Mouse (Mus musculus) G1E (cell line): Measurements from ENCODE around the gene Fkbp2. TPM values are rescaled to one million over a fixed set of nuclear protein-coding genes. Genes with fewer than 3 reads are reported as not detected.

Experiments used
- ATAC-seq: 2 replicates; pipeline ENCODE4 v1.8.0; 2016; ENCODE audit warnings: mild to moderate bottlenecking; ENCODE audit not compliant: insufficient number of reproducible peaks, poor library complexity, low FRiP score, severe bottlenecking; ENCODE audit errors: extremely low read depth
- DNase-seq: peaks from one replicate; pipeline ENCODE4 v3.0.0; 2012; ENCODE audit warnings: low spot score
- H3K27me3 ChIP-seq: 2 replicates; pipeline ENCODE4 v1.6.1; 2012; ENCODE audit warnings: mild to moderate bottlenecking, low read length, inconsistent platforms; ENCODE audit not compliant: insufficient read depth
- H3K36me3 ChIP-seq: replicated peaks from 2 replicates; pipeline ENCODE3; 2012; ENCODE audit warnings: mild to moderate bottlenecking, inconsistent platforms
- H3K4me1 ChIP-seq: 2 replicates; pipeline ENCODE4 v1.6.1; 2012; ENCODE audit warnings: low read depth, low read length, inconsistent platforms, mixed read lengths; ENCODE audit not compliant: insufficient read depth
- H3K4me3 ChIP-seq: 2 replicates; pipeline ENCODE4 v1.5.1; 2012; ENCODE audit warnings: low read depth, mild to moderate bottlenecking, inconsistent platforms, low read length, moderate library complexity, mixed read lengths
- H3K9me3 ChIP-seq: replicated peaks from 2 replicates; pipeline ENCODE4 v1.6.1; 2012; ENCODE audit warnings: inconsistent platforms
- CTCF ChIP-seq: IDR thresholded peaks from 2 replicates; pipeline ENCODE4 v1.5.1; 2012; ENCODE audit warnings: low read depth, low read length, inconsistent platforms, mixed read lengths
- GATA1 ChIP-seq: IDR thresholded peaks from 2 replicates; pipeline ENCODE4 v1.6.1; 2012; ENCODE audit warnings: borderline replicate concordance, low read length, inconsistent platforms, mixed read lengths
- GATA2 ChIP-seq: IDR thresholded peaks from 2 replicates; pipeline ENCODE4 v1.6.1; 2012; ENCODE audit warnings: low read depth, low read length, inconsistent platforms, borderline replicate concordance
- POLR2AphosphoS5 ChIP-seq: IDR thresholded peaks from 2 replicates; pipeline ENCODE4 v1.6.1; 2012; ENCODE audit warnings: low read depth, low read length, inconsistent platforms; ENCODE audit not compliant: insufficient replicate concordance
- TAL1 ChIP-seq: conservative IDR thresholded peaks from 2 replicates; pipeline ENCODE4 v1.6.1; 2012; ENCODE audit warnings: low read depth, low read length, inconsistent platforms, mixed read lengths
- polyA plus RNA-seq: library from polyadenylated mRNA; stranded (reverse); fragments of >175 nt; gene quantifications from 2 replicates; pipeline ENCODE4 v1.2.3, GENCODE M21; 2012
- total RNA-seq, 2 experiments: library from RNA; stranded (forward) in 1 of 2; stranded (reverse) in 1 of 2; fragments of 200-1000 nt in 1 of 2; fragments of >200 nt in 1 of 2; fragmentation: Nextera tagmentation in 1 of 2; gene quantifications; 2 replicates each; pipeline ENCODE4 v1.2.3; 2014 to 2017

Fkbp2 gene
- total and polyA plus RNA-seq, 3 experiments: 72.0 to 170 (median 72.6) TPM

DNA sequence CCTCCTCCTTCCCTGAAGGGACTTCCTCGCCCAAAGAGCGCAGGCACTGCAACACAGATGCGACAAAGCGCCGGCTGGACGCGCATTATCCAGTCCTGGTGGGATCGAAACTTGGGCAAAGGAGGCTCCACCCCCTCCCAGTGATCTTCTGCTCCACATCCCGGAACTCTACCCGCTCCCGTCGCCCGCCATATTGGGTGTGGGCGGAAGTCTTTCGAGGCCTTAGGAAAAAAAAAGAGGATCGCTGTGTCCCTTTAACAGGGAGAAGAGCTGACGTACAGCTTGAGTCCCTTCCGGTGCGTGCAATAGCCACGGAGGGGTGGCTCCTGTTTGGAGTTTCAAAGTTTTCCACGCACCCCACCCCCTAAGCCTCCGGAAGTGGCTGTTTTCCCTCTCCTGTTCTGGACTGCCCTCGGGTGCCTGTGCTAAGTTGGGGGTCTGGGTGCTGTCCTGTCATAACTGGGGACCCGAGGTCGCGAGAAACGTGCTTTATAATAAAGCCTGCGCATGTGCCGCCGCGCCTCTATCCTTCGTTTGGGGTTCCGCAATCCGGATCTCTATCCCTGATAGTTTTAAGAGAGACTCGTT is 28.8 kb downstream of the Fkbp2 start:
- peak; percentile 71 for ATAC-seq
- peak overlapping the region; percentile 80 for H3K4me3 ChIP-seq
- H3K4me1 ChIP-seq: peaks cover 62% of the 10 kb centered on the region
- no peaks in the 10 kb centered on the region for H3K27me3 ChIP-seq
- H3K9me3 ChIP-seq: no peaks in the 10 kb centered on the region
- H3K36me3 ChIP-seq: peaks cover 72% of the 10 kb centered on the region
- TF ChIP-seq TAL1 (no peak), GATA2 (no peak), POLR2AphosphoS5 (no peak; the same call in 1 of the 2 replicates), CTCF (no peak), GATA1 (no peak)
- peak; percentile 85 for DNase-seq

DNA sequence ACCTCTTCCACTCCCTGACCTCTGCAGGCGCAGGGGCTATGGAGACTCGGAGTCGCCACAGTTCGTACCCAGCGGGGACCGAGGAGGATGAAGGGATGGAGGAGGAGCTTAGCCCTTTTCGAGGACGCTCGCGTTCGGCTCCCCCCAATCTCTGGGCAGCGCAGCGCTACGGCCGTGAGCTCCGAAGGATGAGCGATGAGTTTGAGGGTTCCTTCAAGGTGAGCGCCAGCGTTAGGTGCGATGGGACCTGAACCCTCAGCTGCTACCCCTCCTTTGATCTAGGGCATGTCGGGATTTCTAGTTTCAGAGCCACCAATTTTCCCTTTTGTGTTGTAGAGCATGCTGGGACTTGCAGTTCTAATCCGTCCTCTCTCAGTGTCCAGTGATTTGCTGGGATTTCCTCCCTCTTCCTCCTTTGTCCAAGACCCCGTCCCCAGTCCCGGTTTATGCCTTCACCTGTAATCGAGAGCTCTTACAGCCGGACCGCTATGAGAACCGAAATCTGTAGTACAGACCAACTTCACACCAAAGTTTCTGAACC is 29.6 kb downstream of the Fkbp2 start:
- peak overlapping the region; percentile 80 for H3K4me3 ChIP-seq
- ATAC-seq (no peak), DNase-seq (peak; percentile 26)
- peaks cover 69% of the 10 kb centered on the region for H3K4me1 ChIP-seq
- H3K9me3 ChIP-seq: no peaks in the 10 kb centered on the region
- peaks cover 72% of the 10 kb centered on the region for H3K36me3 ChIP-seq
- no peak for TF ChIP-seq CTCF
- no peak for TF ChIP-seq TAL1
- no peak for TF ChIP-seq GATA1
- TF ChIP-seq GATA2: no peak
- TF ChIP-seq POLR2AphosphoS5: no peak; the same call in 1 of the 2 replicates
- H3K27me3 ChIP-seq: no peaks in the 10 kb centered on the region

DNA sequence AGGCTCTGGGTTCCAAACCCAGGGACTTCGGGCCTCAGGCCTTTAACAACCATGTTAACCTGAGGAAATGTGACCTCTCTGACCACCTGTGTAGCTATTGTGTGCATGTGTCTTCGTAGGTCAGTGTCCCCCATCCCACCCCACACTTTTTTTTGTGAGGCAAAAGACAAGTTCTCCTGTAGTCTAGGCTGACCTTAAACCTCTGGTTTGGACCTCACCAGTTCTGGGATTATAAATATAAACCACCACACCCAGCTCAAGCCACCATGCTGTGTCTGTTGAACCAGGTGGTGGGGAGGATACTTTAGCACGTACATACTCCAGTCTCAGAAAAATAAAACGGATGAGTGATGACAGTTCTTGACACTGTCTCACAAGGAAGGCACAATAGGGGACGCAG is 30.4 kb downstream of the Fkbp2 start:
- DNase-seq (no peak), ATAC-seq (no peak)
- H3K36me3 ChIP-seq: peaks cover 72% of the 10 kb centered on the region
- H3K9me3 ChIP-seq: no peaks in the 10 kb centered on the region
- TF ChIP-seq TAL1 (no peak), CTCF (no peak), GATA2 (no peak), POLR2AphosphoS5 (no peak), GATA1 (no peak)
- no peak overlapping the region; the same call in 1 of the 2 replicates for H3K4me3 ChIP-seq
- H3K27me3 ChIP-seq: no peaks in the 10 kb centered on the region
- H3K4me1 ChIP-seq: peaks cover 69% of the 10 kb centered on the region

DNA sequence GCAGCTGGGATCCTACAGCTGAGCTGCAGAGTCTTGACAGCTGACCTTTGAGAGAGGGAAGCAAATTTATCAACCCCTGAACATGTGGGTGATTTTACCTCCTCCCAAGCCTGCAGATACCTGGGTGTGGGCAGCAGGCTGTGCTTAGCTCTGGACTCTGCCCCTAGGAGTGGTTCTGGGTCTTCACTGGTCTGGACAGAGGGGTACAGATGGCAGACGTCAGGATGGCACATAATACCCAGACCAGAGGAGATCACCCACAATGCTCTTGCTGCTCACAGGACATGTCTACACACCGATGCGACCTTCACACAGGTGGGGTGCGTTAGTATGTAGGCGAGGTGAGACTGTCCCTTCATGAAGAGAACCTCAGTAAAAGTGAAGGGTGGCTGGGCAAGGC is 30.8 kb downstream of the Fkbp2 start:
- ATAC-seq (no peak), DNase-seq (no peak)
- Histone ChIP-seq H3K9me3 (no peaks in the 10 kb centered on the region), H3K27me3 (no peaks in the 10 kb centered on the region), H3K4me3 (no peak overlapping the region), H3K36me3 (peaks cover 69% of the 10 kb centered on the region), H3K4me1 (peaks cover 69% of the 10 kb centered on the region)
- TF ChIP-seq GATA2: no peak
- TF ChIP-seq CTCF: no peak
- TF ChIP-seq GATA1: no peak
- TF ChIP-seq POLR2AphosphoS5: no peak
- TF ChIP-seq TAL1: no peak

DNA sequence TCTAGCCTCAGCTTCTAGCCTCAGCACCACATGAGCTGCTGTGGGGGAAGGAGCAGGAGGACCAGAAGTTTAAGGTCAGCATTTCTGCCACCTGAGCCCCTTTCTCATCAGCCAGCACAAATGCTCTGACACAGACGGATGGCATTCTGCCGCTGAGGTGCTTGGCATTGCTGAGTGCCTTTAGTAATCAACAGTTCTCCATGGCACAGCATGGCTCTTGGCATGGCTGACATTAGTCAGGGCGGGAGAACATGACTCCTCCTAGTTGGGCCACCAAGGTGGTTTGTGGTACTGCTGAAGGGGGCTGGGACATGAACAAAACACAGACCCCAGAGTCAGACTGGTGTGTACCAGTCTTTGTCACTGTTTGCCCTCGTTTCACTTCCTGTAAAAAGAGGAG is 32.1 kb downstream of the Fkbp2 start:
- no peak for ATAC-seq
- no peaks in the 10 kb centered on the region for H3K9me3 ChIP-seq
- DNase-seq: no peak
- H3K4me3 ChIP-seq: no peak overlapping the region
- peaks cover 63% of the 10 kb centered on the region for H3K36me3 ChIP-seq
- peaks cover 68% of the 10 kb centered on the region for H3K4me1 ChIP-seq
- H3K27me3 ChIP-seq: no peaks in the 10 kb centered on the region
- no peak for TF ChIP-seq TAL1
- no peak for TF ChIP-seq GATA2
- TF ChIP-seq CTCF: no peak
- TF ChIP-seq GATA1: no peak
- no peak for TF ChIP-seq POLR2AphosphoS5

DNA sequence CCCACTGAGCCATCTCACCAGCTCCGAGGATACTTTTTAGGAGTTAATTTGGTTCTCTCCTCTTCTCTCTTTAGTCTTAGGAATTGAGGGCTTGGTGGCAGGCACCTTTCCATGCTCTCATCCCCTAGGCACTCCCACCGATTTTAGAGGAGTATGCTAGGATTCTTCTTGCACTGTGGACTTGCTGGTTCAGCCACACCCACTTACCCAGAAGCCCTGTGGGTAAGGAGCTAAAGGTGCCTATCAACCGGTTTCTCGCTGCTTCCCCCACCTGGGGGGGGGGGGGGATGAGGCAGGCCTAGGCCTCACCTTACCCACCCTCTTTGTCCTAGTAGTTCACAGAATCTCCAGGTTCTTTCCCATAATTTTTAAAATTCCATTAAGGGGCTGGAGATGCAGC is 32.6 kb downstream of the Fkbp2 start:
- Histone ChIP-seq H3K4me1 (peaks cover 67% of the 10 kb centered on the region), H3K4me3 (no peak overlapping the region), H3K36me3 (peaks cover 59% of the 10 kb centered on the region), H3K9me3 (no peaks in the 10 kb centered on the region), H3K27me3 (no peaks in the 10 kb centered on the region)
- ATAC-seq (no peak), DNase-seq (no peak)
- TF ChIP-seq GATA2 (no peak), CTCF (no peak), TAL1 (no peak), POLR2AphosphoS5 (no peak), GATA1 (no peak)
